In genomic region chr11:31617236-31617635, GRCm38 (mm10) we compare ENCODE assay signal across 8 mouse cellular contexts. TPM values are rescaled to one million over a fixed set of nuclear protein-coding genes. Genes with fewer than 3 reads are reported as not detected.
DNase-seq lines count a peak whose midpoint lies in the region; ATAC-seq and TF ChIP-seq lines count a peak whose summit lies in the region.

No protein-coding gene starts in this region.

- H3K9ac ChIP-seq in forebrain, embryonic 14.5 days (ENCODE audit: low read length): no peak overlapping the region
- H3K9ac ChIP-seq in forebrain, embryonic 15.5 days (replicated peaks): no peak overlapping the region

- H3K9me3 ChIP-seq in heart, embryonic 10.5 days: no peaks in the 10 kb centered on the region
- no peaks in the 10 kb centered on the region for H3K9me3 ChIP-seq in forebrain, embryonic 14.5 days (replicated peaks; ENCODE audit: control insufficient read depth, low read length)
- no peaks in the 10 kb centered on the region for H3K9me3 ChIP-seq in forebrain, embryonic 15.5 days

- H3K4me1 ChIP-seq in heart, embryonic 10.5 days: 0 out of 2 replicates have a peak, but pooled peaks cover 4% of the 10 kb centered on the region
- peaks cover 4% of the 10 kb centered on the region for H3K4me1 ChIP-seq in testis, adult 2 months (ENCODE audit: control insufficient read depth, insufficient read depth, low read length)
- H3K4me1 ChIP-seq in forebrain, embryonic 14.5 days (ENCODE audit: control insufficient read depth, insufficient read depth, low read length): no peaks in the 10 kb centered on the region
- H3K4me1 ChIP-seq in forebrain, embryonic 15.5 days: no peaks in the 10 kb centered on the region

- no peaks in the 10 kb centered on the region for H3K27me3 ChIP-seq in heart, embryonic 10.5 days (ENCODE audit: insufficient read depth, poor library complexity, severe bottlenecking)
- H3K27me3 ChIP-seq in testis, adult 2 months (ENCODE audit: control insufficient read depth, insufficient read depth, low read length): no peaks in the 10 kb centered on the region
- no peaks in the 10 kb centered on the region for H3K27me3 ChIP-seq in forebrain, embryonic 14.5 days (replicated peaks; ENCODE audit: control insufficient read depth, insufficient read depth, low read length)
- no peaks in the 10 kb centered on the region for H3K27me3 ChIP-seq in forebrain, embryonic 15.5 days

- no peak for ATAC-seq in forebrain, embryonic 14.5 days
- no peak for ATAC-seq in forebrain, embryonic 15.5 days (replicated peaks)

- DNase-seq in heart, adult 18-20 months: peak; percentile 92 to 96
- DNase-seq in heart, embryonic 10.5 days (ENCODE audit: low spot score): no peak
- DNase-seq in gastrocnemius, adult 18-20 months (ENCODE audit: low spot score): peak; percentile 85
- DNase-seq in kidney, postnatal 10 days: peak; percentile 66
- no peak for DNase-seq in forebrain, embryonic 14.5 days (ENCODE audit: low spot score)
- DNase-seq in right cerebral cortex, adult 2 months (ENCODE audit: low spot score in 2 of 2): no peak

- no peak overlapping the region for H3K4me2 ChIP-seq in forebrain, embryonic 14.5 days (ENCODE audit: low read length)
- H3K4me2 ChIP-seq in forebrain, embryonic 15.5 days (replicated peaks): no peak overlapping the region

- TF ChIP-seq CTCF in testis, adult 2 months (IDR thresholded peaks at IDR 0.05; ENCODE audit: control insufficient read depth, insufficient read depth, insufficient replicate concordance, low read depth, low read length): no peak

- no peak overlapping the region for H3K27ac ChIP-seq in heart, embryonic 10.5 days
- peak overlapping the region; percentile 4; the same call in 1 of the 2 replicates for H3K27ac ChIP-seq in testis, adult 2 months (ENCODE audit: control insufficient read depth, insufficient read depth, low read depth, low read length)
- no peak overlapping the region for H3K27ac ChIP-seq in forebrain, embryonic 14.5 days (ENCODE audit: low read depth, low read length)
- no peak overlapping the region for H3K27ac ChIP-seq in forebrain, embryonic 15.5 days (replicated peaks)

- H3K36me3 ChIP-seq in heart, embryonic 10.5 days: no peaks in the 10 kb centered on the region
- H3K36me3 ChIP-seq in testis, adult 2 months (ENCODE audit: control insufficient read depth, insufficient read depth, low read length): no peaks in the 10 kb centered on the region
- H3K36me3 ChIP-seq in forebrain, embryonic 14.5 days (ENCODE audit: control insufficient read depth, insufficient read depth, low read length): no peaks in the 10 kb centered on the region
- no peaks in the 10 kb centered on the region for H3K36me3 ChIP-seq in forebrain, embryonic 15.5 days

- WGBS in heart, embryonic 10.5 days: 53% methylated on average over 3 of the region's 3 CpGs
- 54% methylated on average over 3 of the region's 3 CpGs for WGBS in forebrain, embryonic 14.5 days
- WGBS in forebrain, embryonic 15.5 days: 49% methylated on average over 3 of the region's 3 CpGs

- TF ChIP-seq POLR2A in testis, adult 2 months (IDR thresholded peaks at IDR 0.05; ENCODE audit: control insufficient read depth, low read depth, low read length): no peak

- no peak overlapping the region for H3K4me3 ChIP-seq in heart, embryonic 10.5 days
- H3K4me3 ChIP-seq in testis, adult 2 months (ENCODE audit: control insufficient read depth, low read depth, low read length): no peak overlapping the region
- H3K4me3 ChIP-seq in forebrain, embryonic 14.5 days (ENCODE audit: low read depth, low read length): no peak overlapping the region
- H3K4me3 ChIP-seq in forebrain, embryonic 15.5 days: no peak overlapping the region

RNA-seq across cellular contexts. Expression of gene Bod1, which starts 54.4 kb away (rescaled TPM):
- 100 to 1,000 TPM; 134 to 154 TPM for total RNA-seq in heart, adult 18-20 months (2021)
- polyA plus RNA-seq in heart, embryonic 10.5 days (2016; fragmentation: Nextera tagmentation; extraction: Ambion mirVana): 65.5 and 81.7 TPM in 2 replicates
- 100 to 1,000 TPM; 151 to 175 TPM for total RNA-seq in gastrocnemius, adult 18-20 months (2021)
- 81.8 and 89.7 TPM in 2 replicates for polyA plus RNA-seq in testis, adult 2 months (2012; rRNA removed)
- polyA plus RNA-seq in forebrain, embryonic 14.5 days (2014; fragmentation: Nextera tagmentation; extraction: Ambion mirVana): 154 and 184 TPM in 2 replicates
- polyA plus RNA-seq in forebrain, embryonic 15.5 days (2015; fragmentation: Nextera tagmentation; extraction: Ambion mirVana): 156 and 163 TPM in 2 replicates

Comparison
In these comparisons a context has a peak if more than half of its experiments do, and no peak if none do; other contexts are left out.
1. DNase-seq: peak in heart, adult 18-20 months (2 of 2), gastrocnemius, adult 18-20 months (single experiment) and kidney, postnatal 10 days (single experiment); none in heart, embryonic 10.5 days (single experiment), forebrain, embryonic 14.5 days (single experiment) and right cerebral cortex, adult 2 months (0 of 2).